Mouse (Mus musculus): ENCODE measurements at regions not wholly inside any gene's neighbourhood (a gene's known extent, or its start where the extent isn't known, plus 50 kb on each side); places are given as distances from the start of the nearest gene placed in this dataset.

GRCm38 (mm10) chr13:84809605-84810004, 379.6 kb upstream of the Ccnh start:
- Histone ChIP-seq H3K4me3 (no peak overlapping the region), H3K36me3 (replicated peaks) (no peaks in the 10 kb centered on the region)
- 95% methylated on average over 3 of the region's 3 CpGs for WGBS

More at GRCm38 (mm10) chr13:84809605-84810004, 379.6 kb upstream of the Ccnh start:
- no peak overlapping the region for H3K27ac ChIP-seq
- no peak for DNase-seq (ENCODE audit: extremely low spot score, low spot score)
- no peaks in the 10 kb centered on the region for H3K9me3 ChIP-seq
- H3K4me1 ChIP-seq, result peaks cover 12% of the 10 kb centered on the region
- H3K27me3 ChIP-seq (ENCODE audit: poor library complexity, severe bottlenecking), result no peaks in the 10 kb centered on the region

Measured in forebrain, embryonic 10.5 days (tissue).